Mouse (Mus musculus): ENCODE data around the gene Acbd3. TPM values are rescaled to one million over a fixed set of nuclear protein-coding genes. Genes with fewer than 3 reads are reported as not detected.

The Acbd3 gene
- polyA plus RNA-seq (2014; fragmentation: Illumina TruSeq; extraction: RNeasy Lipid Tissue Mini Kit (QIAGEN cat#74804); ENCODE audit: low read depth, low replicate concordance) = 22.1 TPM

GRCm38 (mm10) chr1:180725704-180726179, at the start of gene Acbd3:
Gene Acbd3, plus strand, starts transcription at chr1:180726043.

GRCm38 (mm10) chr1:180696626-180697352, 29.1 kb upstream of the Acbd3 start, which contains the start of gene Mixl1:
Gene Mixl1, minus strand, starts transcription at chr1:180697034.

Other genes starting within 250 kb of the Acbd3 start
- gene Stum, start 242.5 kb upstream of the Acbd3 start, polyA plus RNA-seq (2014; fragmentation: Illumina TruSeq; extraction: RNeasy Lipid Tissue Mini Kit (QIAGEN cat#74804); ENCODE audit: low read depth, low replicate concordance) = 6.1 TPM
- 38.5 TPM for gene Parp1, start 157.1 kb upstream of the Acbd3 start, polyA plus RNA-seq (2014; fragmentation: Illumina TruSeq; extraction: RNeasy Lipid Tissue Mini Kit (QIAGEN cat#74804); ENCODE audit: low read depth, low replicate concordance)
- gene Lin9, start 84.9 kb upstream of the Acbd3 start, polyA plus RNA-seq (2014; fragmentation: Illumina TruSeq; extraction: RNeasy Lipid Tissue Mini Kit (QIAGEN cat#74804); ENCODE audit: low read depth, low replicate concordance) = 1.7 TPM
- not detected for gene Mixl1, start 29.0 kb upstream of the Acbd3 start, polyA plus RNA-seq (2014; fragmentation: Illumina TruSeq; extraction: RNeasy Lipid Tissue Mini Kit (QIAGEN cat#74804); ENCODE audit: low read depth, low replicate concordance)
- 566 TPM for gene H3f3a, start 87.9 kb downstream of the Acbd3 start, polyA plus RNA-seq (2014; fragmentation: Illumina TruSeq; extraction: RNeasy Lipid Tissue Mini Kit (QIAGEN cat#74804); ENCODE audit: low read depth, low replicate concordance)
- 12.4 TPM for gene Sde2, start 125.1 kb downstream of the Acbd3 start, polyA plus RNA-seq (2014; fragmentation: Illumina TruSeq; extraction: RNeasy Lipid Tissue Mini Kit (QIAGEN cat#74804); ENCODE audit: low read depth, low replicate concordance)
- not detected for gene Lefty2, start 167.1 kb downstream of the Acbd3 start, polyA plus RNA-seq (2014; fragmentation: Illumina TruSeq; extraction: RNeasy Lipid Tissue Mini Kit (QIAGEN cat#74804); ENCODE audit: low read depth, low replicate concordance)
- 15.7 TPM for gene Pycr2, start 178.2 kb downstream of the Acbd3 start, polyA plus RNA-seq (2014; fragmentation: Illumina TruSeq; extraction: RNeasy Lipid Tissue Mini Kit (QIAGEN cat#74804); ENCODE audit: low read depth, low replicate concordance)
- 2.2 TPM for gene Lefty1, start 209.0 kb downstream of the Acbd3 start, polyA plus RNA-seq (2014; fragmentation: Illumina TruSeq; extraction: RNeasy Lipid Tissue Mini Kit (QIAGEN cat#74804); ENCODE audit: low read depth, low replicate concordance)
- gene Tmem63a, start 216.3 kb downstream of the Acbd3 start, polyA plus RNA-seq (2014; fragmentation: Illumina TruSeq; extraction: RNeasy Lipid Tissue Mini Kit (QIAGEN cat#74804); ENCODE audit: low read depth, low replicate concordance) = 19.2 TPM